Mouse (Mus musculus) cerebellum, adult 2 months (tissue): Measurements from ENCODE around the gene Fopnl.

Experiments
- CTCF ChIP-seq: fragments of 200-500 bp; IDR thresholded peaks from 2 replicates; pipeline ENCODE4 v1.5.1; 2011; ENCODE audit warnings: low read depth, mild to moderate bottlenecking, control low read depth, low read length, moderate library complexity, borderline replicate concordance; ENCODE audit not compliant: insufficient read depth
- POLR2A ChIP-seq: fragments of 200-500 bp; IDR thresholded peaks from 2 replicates; pipeline ENCODE4 v1.6.1; 2011; ENCODE audit warnings: low read length, control low read depth, borderline replicate concordance; ENCODE audit not compliant: insufficient read depth

DNA sequence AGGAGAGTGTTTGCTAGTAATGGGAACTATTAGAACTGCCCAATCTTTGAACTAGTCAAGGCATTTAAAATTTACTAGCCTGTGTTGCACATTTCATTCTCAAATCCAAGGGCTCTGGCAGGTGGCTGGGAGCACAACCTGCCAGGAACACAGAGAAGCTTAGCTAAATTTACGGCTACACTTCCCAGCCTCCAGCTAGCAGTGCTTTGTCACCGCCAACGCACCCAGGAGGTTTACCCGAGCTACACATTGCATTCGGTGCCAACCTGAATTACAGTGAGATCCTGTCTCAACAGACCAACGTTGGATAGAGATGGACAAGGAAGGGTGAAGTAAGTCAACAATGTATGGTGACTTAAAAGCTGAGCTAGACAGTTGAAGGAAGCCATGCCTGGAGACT lies 54.0 kb downstream of the Fopnl start:
- TF ChIP-seq CTCF (no peak), POLR2A (no peak)
